Mouse (Mus musculus): Measurements from ENCODE around the gene Mrpl47. TPM values are rescaled to one million over a fixed set of nuclear protein-coding genes. Genes with fewer than 3 reads are reported as not detected.
"Not testable (repeated sequence)": the region's sequence is repeated elsewhere in the genome, so short reads cannot be mapped to it uniquely, and the experiment has no call there.

Mrpl47 gene
- total and polyA plus RNA-seq, 2 experiments from 2014 or later, result 19.1 to 30.3 TPM

DNA sequence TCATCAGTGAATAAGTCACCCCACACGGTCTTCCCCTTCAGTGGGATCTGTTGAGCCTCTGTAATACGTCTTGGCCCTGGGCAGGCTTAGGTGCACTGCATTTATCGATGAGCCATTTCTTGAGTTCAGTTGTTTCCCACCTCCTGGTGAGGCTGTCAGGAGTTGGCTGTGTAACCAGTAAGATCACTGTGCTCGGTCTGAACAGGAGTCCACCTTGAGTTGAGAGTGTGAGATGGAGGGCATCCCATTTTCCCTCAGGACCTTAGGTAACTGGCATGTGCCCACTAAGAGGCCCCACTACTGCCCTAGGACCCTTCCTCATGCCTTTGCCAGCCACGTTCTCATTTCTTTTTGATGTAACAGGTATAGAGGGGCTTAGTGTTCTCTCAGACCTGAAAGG, 11.5 kb downstream of the Mrpl47 start:
- no peak for TF ChIP-seq CTCF (IDR thresholded peaks at IDR 0.05; ENCODE audit: low read depth)
- Histone ChIP-seq H3K9me3 (ENCODE audit: low read length) (no peaks in the 10 kb centered on the region), H3K27me3 (ENCODE audit: insufficient read depth, low read length) (no peaks in the 10 kb centered on the region), H3K4me3 (ENCODE audit: low read depth, low read length) (no peak overlapping the region), H3K4me1 (ENCODE audit: insufficient read depth) (no peaks in the 10 kb centered on the region), H3K27ac (ENCODE audit: low read depth, low read length) (no peak overlapping the region), H3K9ac (no peak overlapping the region), H3K36me3 (ENCODE audit: insufficient read depth) (peaks cover 78% of the 10 kb centered on the region), H3K4me2 (ENCODE audit: low read depth) (no peak overlapping the region)
- ATAC-seq, result no peak
- 88% methylated on average over 5 of the region's 5 CpGs for whole genome bisulfite sequencing
- DNase-seq, result no peak

DNA sequence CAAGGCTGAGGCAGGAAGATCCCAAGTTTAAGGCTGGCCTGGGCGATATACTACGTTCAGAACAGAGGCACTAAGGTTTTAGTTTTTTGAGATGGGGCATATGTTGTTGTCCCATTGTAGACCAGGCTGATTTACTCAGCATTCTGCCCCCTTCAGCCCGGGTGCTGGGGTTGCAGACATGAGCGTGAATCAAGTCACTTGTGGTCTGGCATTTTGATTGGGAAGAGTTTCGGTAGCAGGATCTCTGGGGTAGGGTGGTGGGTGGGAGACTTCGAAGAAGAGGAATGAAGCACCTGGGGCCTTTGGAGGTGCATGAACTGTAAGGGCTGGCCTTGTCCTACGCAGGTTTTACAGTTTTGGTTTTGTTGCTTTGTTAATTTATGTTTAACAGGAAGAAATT, 13.2 kb downstream of the Mrpl47 start:
- ATAC-seq, result no peak
- no peaks in the 10 kb centered on the region for H3K4me1 ChIP-seq (ENCODE audit: insufficient read depth)

DNA sequence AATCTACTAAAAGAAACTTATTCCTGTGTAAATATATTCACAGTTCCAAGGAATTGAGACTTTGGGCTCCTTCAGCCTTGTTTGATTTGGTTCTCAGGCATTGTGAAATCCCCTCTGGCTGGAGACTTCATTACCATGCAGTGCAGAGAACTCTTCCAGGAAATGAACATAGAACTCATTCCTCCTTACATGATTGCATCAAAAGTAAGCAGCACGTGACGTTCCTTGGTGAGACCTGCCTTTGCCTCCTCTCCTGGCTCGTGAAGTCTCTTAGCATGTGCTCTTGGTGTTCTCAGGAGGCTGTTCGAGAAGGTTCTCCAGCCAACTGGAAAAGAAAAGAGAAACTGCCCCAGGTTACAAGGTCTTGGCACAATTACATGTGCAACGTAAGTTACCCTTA, 19.1 kb downstream of the Mrpl47 start:
- no peak overlapping the region for H3K27ac ChIP-seq (ENCODE audit: low read depth, low read length)
- no peaks in the 10 kb centered on the region for H3K4me1 ChIP-seq (ENCODE audit: insufficient read depth)
- ATAC-seq, result no peak
- no peak for TF ChIP-seq CTCF (IDR thresholded peaks at IDR 0.05; ENCODE audit: low read depth)
- no peak overlapping the region for H3K4me2 ChIP-seq (ENCODE audit: low read depth)
- 93% methylated on average over 5 of the region's 5 CpGs for WGBS
- DNase-seq, result no peak
- H3K9me3 ChIP-seq (ENCODE audit: low read length), result no peaks in the 10 kb centered on the region
- H3K27me3 ChIP-seq (ENCODE audit: insufficient read depth, low read length), result no peaks in the 10 kb centered on the region
- no peak overlapping the region for H3K4me3 ChIP-seq (ENCODE audit: low read depth, low read length)
- no peak overlapping the region for H3K9ac ChIP-seq
- H3K36me3 ChIP-seq (ENCODE audit: insufficient read depth), result peaks cover 76% of the 10 kb centered on the region

More for the DNA sequence above, 13.2 kb downstream of the Mrpl47 start:
- TF ChIP-seq CTCF (IDR thresholded peaks at IDR 0.05; ENCODE audit: low read depth), result no peak
- no peak overlapping the region for H3K4me3 ChIP-seq (ENCODE audit: low read depth, low read length)
- 94% methylated on average over 7 of the region's 7 CpGs for WGBS
- no peak overlapping the region for H3K4me2 ChIP-seq (ENCODE audit: low read depth)
- H3K27me3 ChIP-seq (ENCODE audit: insufficient read depth, low read length), result no peaks in the 10 kb centered on the region
- no peak overlapping the region for H3K27ac ChIP-seq (ENCODE audit: low read depth, low read length)
- H3K9ac ChIP-seq, result no peak overlapping the region
- no peaks in the 10 kb centered on the region for H3K9me3 ChIP-seq (ENCODE audit: low read length)
- H3K36me3 ChIP-seq (ENCODE audit: insufficient read depth), result peaks cover 76% of the 10 kb centered on the region
- DNase-seq, result no peak

DNA sequence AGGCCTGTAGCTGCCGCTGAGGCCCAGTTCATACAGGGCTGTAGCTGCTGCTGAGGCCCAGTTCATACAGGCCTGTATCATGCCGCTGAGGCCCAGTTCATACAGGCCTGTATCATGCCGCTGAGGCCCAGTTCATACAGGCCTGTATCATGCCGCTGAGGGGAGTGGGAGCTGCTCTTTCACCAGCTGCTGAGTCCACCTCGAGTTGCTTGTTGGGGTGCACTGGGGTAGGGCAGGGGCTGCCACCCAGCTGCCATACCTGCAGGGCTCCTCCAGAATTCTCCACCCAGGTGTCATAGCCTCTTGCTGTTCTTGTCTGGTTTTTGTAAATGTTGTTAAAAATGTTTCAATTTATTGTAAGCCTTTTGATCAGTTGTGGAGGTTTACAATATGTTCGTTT, 20.0 kb downstream of the Mrpl47 start:
- not testable (repeated sequence) for H3K27me3 ChIP-seq (ENCODE audit: insufficient read depth, low read length); DNase-seq; H3K9ac ChIP-seq; ATAC-seq; H3K4me1 ChIP-seq (ENCODE audit: insufficient read depth); H3K4me3 ChIP-seq (ENCODE audit: low read depth, low read length); H3K9me3 ChIP-seq (ENCODE audit: low read length); H3K4me2 ChIP-seq (ENCODE audit: low read depth); H3K27ac ChIP-seq (ENCODE audit: low read depth, low read length)
- 97% methylated on average over 6 of the region's 6 CpGs for WGBS
- H3K36me3 ChIP-seq (ENCODE audit: insufficient read depth), result peaks cover 79% of the 10 kb centered on the region

DNA sequence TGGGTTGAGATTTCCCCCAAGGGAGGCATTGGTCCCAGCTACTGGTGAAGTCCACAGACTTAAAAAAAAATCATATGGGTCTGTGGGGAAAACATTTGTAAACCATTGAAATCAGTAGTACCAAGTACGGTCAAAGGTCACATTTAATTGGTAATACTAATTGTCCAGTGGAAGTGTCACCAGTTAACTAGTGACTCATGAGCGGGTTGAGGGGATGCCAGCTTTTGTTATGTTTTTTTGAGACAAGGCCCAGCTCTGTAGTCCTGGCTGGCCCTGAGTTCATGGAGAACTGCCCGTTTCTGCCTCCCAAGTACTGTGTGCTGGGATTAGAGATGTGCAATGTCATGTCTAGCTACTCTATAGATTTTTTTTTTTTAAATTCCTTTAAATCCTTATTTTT, 23.7 kb downstream of the Mrpl47 start:
- H3K4me1 ChIP-seq (ENCODE audit: insufficient read depth), result peaks cover 4% of the 10 kb centered on the region; the same call in 1 of the 2 replicates
- H3K4me2 ChIP-seq (ENCODE audit: low read depth), result no peak overlapping the region
- ATAC-seq (no peak), DNase-seq (no peak)
- no peak overlapping the region for H3K9ac ChIP-seq
- H3K9me3 ChIP-seq (ENCODE audit: low read length), result no peaks in the 10 kb centered on the region
- peaks cover 60% of the 10 kb centered on the region for H3K36me3 ChIP-seq (ENCODE audit: insufficient read depth)
- H3K27me3 ChIP-seq (ENCODE audit: insufficient read depth, low read length), result no peaks in the 10 kb centered on the region
- 90% methylated on average over 3 of the region's 3 CpGs for WGBS
- TF ChIP-seq CTCF (IDR thresholded peaks at IDR 0.05; ENCODE audit: low read depth), result no peak
- no peak overlapping the region for H3K4me3 ChIP-seq (ENCODE audit: low read depth, low read length)
- no peak overlapping the region for H3K27ac ChIP-seq (ENCODE audit: low read depth, low read length)

DNA sequence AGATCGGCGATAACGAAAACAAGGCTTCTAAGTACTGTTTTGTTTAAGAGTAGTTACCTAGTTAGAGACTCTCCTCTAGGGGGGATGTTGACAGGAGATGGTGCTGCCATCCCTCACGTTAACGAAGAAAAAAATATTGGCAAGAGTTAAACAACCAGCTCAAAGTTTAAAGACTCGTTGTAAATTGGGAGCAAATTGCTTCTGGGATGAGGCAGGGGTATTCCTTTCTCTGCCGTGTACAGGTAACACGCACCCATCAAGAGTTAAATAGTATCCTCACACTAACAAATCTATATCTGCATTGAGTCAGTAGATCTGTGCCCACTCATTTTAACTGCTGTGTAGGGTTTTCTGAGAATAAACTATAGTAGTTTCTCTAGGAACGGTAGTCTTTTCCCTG, 28.0 kb downstream of the Mrpl47 start:
- Histone ChIP-seq H3K9me3 (ENCODE audit: low read length) (no peaks in the 10 kb centered on the region), H3K9ac (peak overlapping the region; percentile 83), H3K4me2 (ENCODE audit: low read depth) (peak overlapping the region; percentile 84), H3K4me1 (ENCODE audit: insufficient read depth) (peaks cover 4% of the 10 kb centered on the region; the same call in 1 of the 2 replicates), H3K36me3 (ENCODE audit: insufficient read depth) (peaks cover 27% of the 10 kb centered on the region), H3K27ac (ENCODE audit: low read depth, low read length) (peak overlapping the region; percentile 83), H3K27me3 (ENCODE audit: insufficient read depth, low read length) (no peaks in the 10 kb centered on the region), H3K4me3 (ENCODE audit: low read depth, low read length) (peak overlapping the region; percentile 71)
- no peak for TF ChIP-seq CTCF (IDR thresholded peaks at IDR 0.05; ENCODE audit: low read depth)
- 8% methylated on average over 9 of the region's 9 CpGs for WGBS
- DNase-seq (no peak), ATAC-seq (no peak)

DNA sequence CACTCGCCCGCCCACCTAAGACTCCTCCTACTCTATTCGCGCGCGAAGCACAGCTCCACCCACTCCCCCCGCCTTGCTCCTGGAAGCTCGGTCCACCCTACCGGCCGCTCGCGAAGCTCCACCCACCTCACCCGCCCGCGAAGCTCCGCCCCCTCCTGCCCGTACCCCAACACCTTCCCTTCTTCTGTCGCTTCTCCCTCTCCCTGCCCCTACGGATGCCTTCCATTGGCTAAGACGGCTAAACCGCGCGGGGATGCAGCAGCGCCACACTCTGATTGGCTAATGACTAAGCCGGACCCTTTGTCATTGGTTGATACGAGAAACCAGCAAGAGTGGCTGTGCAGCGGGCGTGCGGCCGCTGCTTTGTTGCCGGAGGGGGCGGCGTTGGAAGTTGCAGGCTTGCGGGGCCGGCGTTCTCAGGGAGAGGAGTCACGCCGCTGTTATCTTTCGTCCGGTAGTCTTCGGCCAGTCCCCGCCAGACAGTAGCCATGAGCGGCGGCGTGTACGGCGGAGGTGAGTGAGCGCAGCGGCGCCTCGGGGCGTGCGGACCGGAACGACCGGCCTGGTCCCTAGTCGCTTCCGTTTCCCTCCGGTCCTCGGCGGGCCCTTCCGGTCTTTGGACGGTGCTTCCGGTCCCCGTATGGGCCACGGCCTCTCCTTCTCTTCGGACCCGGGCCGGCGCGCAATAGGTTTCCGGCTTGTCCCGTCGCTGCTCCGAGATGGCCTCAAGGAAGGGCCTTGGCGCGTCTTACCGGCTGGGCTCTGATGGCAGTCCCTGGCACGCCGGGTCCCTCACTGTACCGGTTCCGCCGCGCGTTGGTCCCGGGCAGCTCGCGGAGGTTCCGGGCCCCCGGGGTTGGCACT, 28.8 kb downstream of the Mrpl47 start:
- Histone ChIP-seq H3K27ac (ENCODE audit: low read depth, low read length) (peak overlapping the region; percentile 83), H3K9ac (peak overlapping the region; percentile 83), H3K9me3 (ENCODE audit: low read length) (no peaks in the 10 kb centered on the region), H3K36me3 (ENCODE audit: insufficient read depth) (peaks cover 19% of the 10 kb centered on the region), H3K4me3 (ENCODE audit: low read depth, low read length) (peak overlapping the region; percentile 71), H3K27me3 (ENCODE audit: insufficient read depth, low read length) (no peaks in the 10 kb centered on the region), H3K4me2 (ENCODE audit: low read depth) (peak overlapping the region; percentile 84), H3K4me1 (ENCODE audit: insufficient read depth) (peaks cover 4% of the 10 kb centered on the region; the same call in 1 of the 2 replicates)
- DNase-seq (peak; percentile 98), ATAC-seq (peak; percentile 99)
- 1% methylated on average over 88 of the region's 90 CpGs for WGBS
- TF ChIP-seq CTCF (IDR thresholded peaks at IDR 0.05; ENCODE audit: low read depth), result peak; percentile 45

Measured in forebrain, postnatal 0 days (tissue).